Mouse (Mus musculus) kidney, postnatal 0 days (tissue): ENCODE measurements around the gene Smo. TPM values are rescaled to one million over a fixed set of nuclear protein-coding genes. Genes with fewer than 3 reads are reported as not detected.

Experiments used
- ATAC-seq: fragments of 200-750 bp; cut with Nextera tagmentation; replicated peaks from 2 replicates; pipeline ENCODE4 v1.8.0; 2017; ENCODE audit warnings: low read depth, moderate number of reproducible peaks, moderate TSS enrichment, moderate library complexity; ENCODE audit not compliant: low FRiP score
- DNase-seq: peaks from one replicate; pipeline ENCODE4 v3.0.0-alpha.2; 2016; ENCODE audit warnings: low spot score
- H3K27ac ChIP-seq: fragments of 300-500 bp; sonication (generic); 2 replicates; pipeline ENCODE4 v1.5.1; 2014; ENCODE audit warnings: mild to moderate bottlenecking
- H3K27me3 ChIP-seq: fragments of 300-500 bp; sonication (generic); 2 replicates; pipeline ENCODE4 v1.6.1; 2014; ENCODE audit warnings: low read length, mixed read lengths; ENCODE audit not compliant: insufficient read depth
- H3K36me3 ChIP-seq: fragments of 300-500 bp; sonication (generic); 2 replicates; pipeline ENCODE4 v1.6.1; 2014; ENCODE audit warnings: low read length, mixed read lengths; ENCODE audit not compliant: insufficient read depth
- H3K4me1 ChIP-seq: fragments of 300-500 bp; sonication (generic); replicated peaks from 2 replicates; pipeline ENCODE4 v1.6.1; 2014; ENCODE audit warnings: antibody characterized with exemption, low read length, mixed read lengths; ENCODE audit not compliant: insufficient read depth
- H3K4me2 ChIP-seq: fragments of 300-500 bp; sonication (generic); 2 replicates; pipeline ENCODE4 v1.6.1; 2014; ENCODE audit warnings: mild to moderate bottlenecking, low read length, moderate library complexity, mixed read lengths
- H3K4me3 ChIP-seq: fragments of 300-500 bp; sonication (generic); replicated peaks from 2 replicates; pipeline ENCODE4 v1.5.1; 2014; ENCODE audit warnings: low read depth, low read length
- H3K9ac ChIP-seq: fragments of 300-500 bp; sonication (generic); 2 replicates; pipeline ENCODE4 v1.6.1; 2014; ENCODE audit warnings: low read depth, low read length
- H3K9me3 ChIP-seq: fragments of 300-500 bp; sonication (generic); replicated peaks from 2 replicates; pipeline ENCODE4 v1.6.1; 2016; ENCODE audit warnings: low read length, inconsistent platforms, mixed read lengths
- CTCF ChIP-seq: IDR thresholded peaks from 2 replicates; pipeline ENCODE4 v1.5.1; 2016; ENCODE audit warnings: antibody characterized with exemption, low read depth, mild to moderate bottlenecking, moderate library complexity
- WGBS: fragments of 180-500 bp; shearing (Covaris S2); extraction: QIAGEN DNeasy Blood & Tissue Kit; methylation state at CpG from one replicate; pipeline ENCODE4 v1.1.7; 2014; 5-methylcytosine and 5-hydroxymethylcytosine counted together
- polyA plus RNA-seq: library from polyadenylated mRNA; unstranded; fragments of >200 nt; fragmentation: Nextera tagmentation; extraction: Ambion mirVana; gene quantifications from 2 replicates; pipeline ENCODE4 v1.2.1, GENCODE M21; 2015

The Smo gene
- 26.4 and 27.5 TPM in 2 replicates for polyA plus RNA-seq

DNA sequence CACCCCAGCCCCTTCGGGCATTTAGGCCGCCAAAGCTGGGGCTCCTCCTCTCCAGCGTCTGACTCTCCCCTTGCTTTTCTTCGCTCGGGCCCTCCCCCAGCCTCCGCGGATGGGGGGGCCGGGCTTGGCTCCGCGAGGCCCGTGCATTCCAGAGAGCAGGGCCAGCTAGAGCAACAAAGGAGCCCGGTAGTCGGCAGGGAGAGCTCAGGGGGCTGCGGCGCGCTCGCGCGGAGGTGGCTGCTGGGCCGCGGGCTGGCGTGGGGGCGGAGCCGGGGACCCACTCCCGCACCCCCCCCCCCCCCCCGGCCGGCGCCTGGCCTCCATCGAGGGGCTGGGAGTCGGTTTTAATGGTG lies at the start of gene Smo:
TSS of gene Smo (plus strand) at position 168 of the 353 bp plus-strand sequence.
- Histone ChIP-seq H3K9me3 (no peaks in the 10 kb centered on the region), H3K4me3 (peak within 1 kb of the TSS; percentile 92), H3K27me3 (no peaks in the 10 kb centered on the region), H3K27ac (peak within 1 kb of the TSS; percentile 99), H3K4me2 (peak within 1 kb of the TSS; percentile 79), H3K36me3 (0 out of 2 replicates have a peak, but pooled peaks cover 3% of the 10 kb centered on the region), H3K4me1 (peaks cover 4% of the 10 kb centered on the region; the same call in 1 of the 2 replicates), H3K9ac (peak within 1 kb of the TSS; percentile 99)
- TF ChIP-seq CTCF, result no peak
- ATAC-seq (peak; percentile 95), DNase-seq (peak; percentile 97)
- WGBS, result under 1% methylated on average over 21 of the region's 30 CpGs

DNA sequence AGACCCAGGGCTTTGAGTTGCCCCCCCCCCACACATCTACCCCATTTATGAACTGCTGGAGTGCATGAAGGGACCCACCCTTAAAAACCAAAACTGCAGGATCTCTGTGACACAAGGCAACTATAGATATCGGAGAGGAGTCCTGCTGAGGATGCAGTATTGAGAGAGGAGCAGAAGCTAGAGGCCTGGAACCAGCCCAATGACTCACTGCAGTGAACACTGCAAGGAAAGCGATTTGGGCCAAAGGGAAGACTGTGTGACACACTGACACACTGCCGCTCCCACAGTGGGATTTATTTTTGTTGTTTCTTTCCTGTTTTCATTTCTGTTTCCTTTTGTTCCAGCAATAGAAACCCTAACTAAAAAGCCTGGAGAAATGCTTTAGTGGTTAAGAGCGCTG lies 49.4 kb upstream of the Smo start:
- no peak for TF ChIP-seq CTCF
- H3K27ac ChIP-seq, result no peak overlapping the region
- WGBS, result 71% methylated on average over 4 of the region's 4 CpGs
- H3K9ac ChIP-seq, result no peak overlapping the region
- H3K36me3 ChIP-seq, result no peaks in the 10 kb centered on the region
- no peak overlapping the region for H3K4me2 ChIP-seq
- no peak overlapping the region for H3K4me3 ChIP-seq
- ATAC-seq, result no peak
- no peaks in the 10 kb centered on the region for H3K9me3 ChIP-seq
- H3K27me3 ChIP-seq, result no peaks in the 10 kb centered on the region
- DNase-seq, result no peak
- H3K4me1 ChIP-seq, result no peaks in the 10 kb centered on the region

DNA sequence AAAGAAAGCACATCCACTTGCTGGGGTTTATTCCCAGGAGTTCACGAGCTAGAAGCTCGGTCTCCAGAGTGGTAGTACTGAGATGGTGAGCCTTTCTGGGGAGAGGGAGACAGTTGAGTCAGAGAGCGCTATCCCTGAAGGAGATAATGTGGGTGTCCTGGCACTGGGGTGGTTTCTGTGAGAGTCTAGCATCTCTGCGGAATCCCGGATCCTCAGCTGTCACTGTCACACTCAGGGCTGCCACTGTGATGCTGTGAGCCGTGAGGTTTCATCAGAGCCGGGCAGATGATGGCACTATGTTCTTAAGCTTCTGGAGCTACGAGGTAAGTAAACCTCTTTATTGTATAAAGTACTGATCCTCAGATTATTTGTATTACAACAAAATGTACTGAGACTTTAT lies 45.8 kb upstream of the Smo start:
- no peak overlapping the region for H3K9ac ChIP-seq
- no peak overlapping the region for H3K27ac ChIP-seq
- no peaks in the 10 kb centered on the region; the same call in 1 of the 2 replicates for H3K4me1 ChIP-seq
- no peak overlapping the region for H3K4me3 ChIP-seq
- DNase-seq (no peak), ATAC-seq (no peak)
- H3K4me2 ChIP-seq, result no peak overlapping the region
- WGBS, result 75% methylated on average over 8 of the region's 8 CpGs
- no peak for TF ChIP-seq CTCF
- H3K9me3 ChIP-seq, result no peaks in the 10 kb centered on the region
- no peaks in the 10 kb centered on the region for H3K27me3 ChIP-seq
- H3K36me3 ChIP-seq, result no peaks in the 10 kb centered on the region

DNA sequence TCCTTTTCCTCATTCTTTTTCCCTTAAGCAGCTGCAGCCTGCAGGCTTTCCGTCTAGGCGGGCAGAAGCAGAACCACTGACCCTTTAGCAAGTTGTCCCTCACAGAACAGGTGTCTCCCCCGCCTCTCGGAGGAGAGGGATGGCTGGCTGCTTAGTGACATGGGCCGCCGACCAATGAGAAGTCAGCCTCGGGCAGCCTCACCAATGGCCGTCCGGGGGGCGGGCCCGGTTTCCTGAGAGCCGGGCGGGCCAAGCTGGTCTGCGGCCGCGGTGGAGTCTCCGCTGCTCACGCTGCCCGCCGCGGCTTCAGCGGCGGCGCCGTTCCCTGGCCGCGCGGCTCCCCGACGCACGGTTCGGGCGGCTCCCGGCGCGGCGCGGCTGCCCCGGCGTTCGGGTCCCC lies 41.4 kb upstream of the Smo start, which contains the start of gene Tspan33:
TSS of gene Tspan33 (plus strand) at position 270 of the 400 bp plus-strand sequence.
- WGBS, result under 1% methylated on average over 41 of the region's 41 CpGs
- Histone ChIP-seq H3K27me3 (no peaks in the 10 kb centered on the region), H3K9ac (peak within 1 kb of the TSS; percentile 86), H3K27ac (peak within 1 kb of the TSS; percentile 77; the same call in 1 of the 2 replicates), H3K36me3 (no peaks in the 10 kb centered on the region), H3K9me3 (no peaks in the 10 kb centered on the region), H3K4me3 (peak within 1 kb of the TSS; percentile 78), H3K4me1 (no peaks in the 10 kb centered on the region; the same call in 1 of the 2 replicates), H3K4me2 (peak within 1 kb of the TSS; percentile 98)
- no peak for TF ChIP-seq CTCF
- DNase-seq (peak; percentile 96), ATAC-seq (peak; percentile 99)

- Histone ChIP-seq H3K4me3 (peak overlapping the region; percentile 78), H3K4me1 (no peaks in the 10 kb centered on the region; the same call in 1 of the 2 replicates), H3K27me3 (no peaks in the 10 kb centered on the region), H3K9ac (peak overlapping the region; percentile 86), H3K36me3 (no peaks in the 10 kb centered on the region), H3K9me3 (no peaks in the 10 kb centered on the region), H3K27ac (peak overlapping the region; percentile 77; the same call in 1 of the 2 replicates), H3K4me2 (peak overlapping the region; percentile 98)
- TF ChIP-seq CTCF, result no peak
- DNase-seq, result no peak
- peak; percentile 46 for ATAC-seq
- WGBS, result 4% methylated on average over 32 of the region's 35 CpGs
Measured at GRCm38 (mm10) chr6:29694375-29695289, 40.7 kb upstream of the Smo start.

- no peaks in the 10 kb centered on the region for H3K27me3 ChIP-seq
- DNase-seq (no peak), ATAC-seq (no peak)
- H3K4me3 ChIP-seq, result 0 out of 2 replicates have a peak overlapping the region, but pooled peaks have one; percentile 78
- no peaks in the 10 kb centered on the region; the same call in 1 of the 2 replicates for H3K4me1 ChIP-seq
- peak overlapping the region; percentile 98 for H3K4me2 ChIP-seq
- H3K9ac ChIP-seq, result peak overlapping the region; percentile 86; the same call in 1 of the 2 replicates
- H3K27ac ChIP-seq, result no peak overlapping the region
- no peaks in the 10 kb centered on the region for H3K9me3 ChIP-seq
- H3K36me3 ChIP-seq, result no peaks in the 10 kb centered on the region
- no peak for TF ChIP-seq CTCF
- WGBS, result 68% methylated on average over 3 of the region's 3 CpGs
Measured at GRCm38 (mm10) chr6:29695290-29695674, 40.0 kb upstream of the Smo start.
